Mouse (Mus musculus): ENCODE data around the gene Ren1.

The Ren1 gene

DNA sequence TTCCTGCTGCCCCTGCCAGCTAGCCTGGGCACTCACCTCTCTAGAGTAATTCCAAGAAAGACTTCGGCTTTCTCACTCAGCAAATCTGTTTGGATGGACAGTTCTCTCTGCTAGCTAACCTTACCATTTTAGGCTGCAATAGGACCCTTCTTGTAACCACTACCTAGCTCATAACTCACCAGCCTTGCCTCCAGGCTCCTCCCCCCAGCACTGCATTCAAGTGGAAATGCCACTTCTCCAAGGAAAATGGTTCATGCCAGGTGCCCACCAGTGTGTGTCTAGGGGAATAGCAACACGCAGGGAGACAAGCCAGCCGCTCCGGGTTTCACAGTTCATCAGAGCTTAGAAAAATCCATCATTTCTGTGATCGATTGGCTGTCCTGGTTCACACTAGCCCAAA is 27.2 kb downstream of the Ren1 start:
- DNase-seq (ENCODE audit: low spot score in 2 of 2), result no peak

DNA sequence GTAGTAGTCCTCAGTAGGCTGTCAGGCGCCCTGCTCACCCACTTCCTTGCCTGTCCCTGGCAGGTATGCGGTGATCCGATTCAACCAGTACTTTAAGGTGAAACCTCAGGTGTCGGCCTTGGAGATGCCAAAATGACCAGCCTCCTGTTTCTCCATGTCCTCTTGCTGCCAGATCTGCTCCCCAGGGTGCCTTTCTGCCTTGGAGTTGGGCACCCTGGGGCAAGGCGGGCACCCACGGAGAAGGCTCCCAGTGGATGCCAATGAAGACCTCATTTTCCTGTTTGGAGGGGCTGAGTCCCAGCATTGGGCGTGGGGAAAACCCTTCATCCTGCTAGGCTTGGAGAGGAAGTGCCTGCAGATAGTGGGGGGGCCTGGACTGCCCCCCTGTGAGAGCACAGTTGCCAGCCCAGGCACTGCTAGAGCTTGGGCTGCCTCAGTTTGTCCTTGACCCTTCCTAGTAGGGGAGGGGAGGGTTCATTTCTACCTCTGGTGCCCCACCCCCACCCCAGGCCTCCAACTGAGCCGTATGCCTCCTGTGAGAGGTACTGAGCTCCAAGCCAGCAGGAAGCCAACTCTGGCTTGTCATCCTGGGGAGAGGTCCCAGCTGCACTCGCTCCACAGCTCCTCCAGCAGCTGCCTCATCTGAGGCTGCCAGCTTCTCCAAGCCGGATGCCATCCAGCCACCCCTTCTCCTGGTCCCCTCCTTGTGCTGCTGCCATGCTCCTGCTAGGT is 29.1 kb downstream of the Ren1 start:
- DNase-seq (ENCODE audit: low spot score in 2 of 2), result no peak

DNA sequence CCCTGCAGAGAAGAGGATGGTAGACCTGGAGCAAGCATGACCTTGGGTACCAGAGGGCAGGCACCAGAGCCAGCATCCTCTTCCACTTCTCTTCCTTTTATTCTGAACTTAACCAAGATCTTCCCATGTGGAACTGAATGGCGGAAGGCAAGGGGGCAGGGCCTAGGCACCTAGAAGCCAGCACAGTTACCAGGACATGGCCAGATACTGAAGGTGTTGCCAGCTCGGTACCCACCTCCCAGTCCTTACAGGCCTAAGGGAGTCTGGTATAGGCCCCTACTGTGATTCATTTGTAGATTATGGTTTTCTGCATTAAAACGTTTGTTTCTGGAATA is 29.6 kb downstream of the Ren1 start:
- DNase-seq (ENCODE audit: low spot score in 2 of 2), result no peak

DNA sequence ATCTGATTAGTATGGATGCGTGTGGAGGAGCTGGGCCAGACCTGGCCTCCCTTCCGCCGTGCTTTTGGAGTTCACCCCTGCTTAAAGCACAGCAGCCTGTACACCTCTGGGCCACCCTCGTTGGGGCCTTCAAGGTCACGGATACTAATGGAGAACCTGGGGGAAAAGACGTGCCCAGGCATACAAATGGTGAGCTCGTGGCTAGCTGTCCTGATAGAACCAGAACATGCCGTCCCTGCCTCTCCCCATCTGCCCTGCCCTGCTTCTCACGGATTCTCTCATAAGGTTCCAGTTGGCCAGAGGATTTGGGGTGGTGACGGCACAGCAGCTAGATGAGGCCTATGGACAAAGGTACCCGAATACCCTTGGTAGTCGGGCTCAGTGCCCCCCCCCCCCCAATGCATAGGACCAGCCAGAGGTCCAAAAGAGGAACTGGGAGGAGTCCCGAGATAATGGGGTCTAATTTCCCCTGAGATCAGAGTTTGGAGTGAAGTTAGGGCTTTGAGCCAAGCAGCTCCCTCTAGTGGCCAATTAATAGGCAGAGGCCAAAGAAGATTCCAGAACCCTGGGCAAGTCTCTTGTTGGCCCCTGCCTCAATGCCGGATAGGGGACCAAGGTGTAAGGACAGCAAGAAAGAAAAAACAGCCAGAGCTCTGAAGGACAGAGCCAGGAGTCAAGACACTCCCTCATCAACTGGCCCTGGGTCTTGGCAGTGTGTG is 30.2 kb downstream of the Ren1 start:
- DNase-seq (ENCODE audit: low spot score in 2 of 2), result peak in 1 of 2 experiments; percentile 53

DNA sequence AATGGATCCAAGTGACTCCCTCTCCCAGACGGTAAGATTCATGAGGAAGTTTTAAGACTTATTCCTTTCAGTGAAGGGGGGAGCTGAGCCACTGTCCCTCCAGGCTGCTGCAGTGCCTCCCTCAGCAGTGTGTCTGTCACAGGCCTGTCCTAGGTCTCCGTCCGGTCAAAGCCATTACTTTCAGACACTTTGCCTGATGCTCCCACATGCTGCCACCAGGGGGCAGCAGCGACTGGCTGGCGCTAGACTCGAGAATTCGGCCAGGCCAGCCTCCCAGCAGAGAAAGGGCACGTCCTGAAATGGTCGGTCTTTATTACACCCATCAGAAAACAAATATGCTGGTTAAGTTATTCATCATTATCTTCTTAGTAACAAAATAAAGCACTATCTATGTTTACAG is 31.7 kb downstream of the Ren1 start:
- peak in 1 of 2 experiments; percentile 84 for DNase-seq (ENCODE audit: low spot score in 2 of 2)

DNA sequence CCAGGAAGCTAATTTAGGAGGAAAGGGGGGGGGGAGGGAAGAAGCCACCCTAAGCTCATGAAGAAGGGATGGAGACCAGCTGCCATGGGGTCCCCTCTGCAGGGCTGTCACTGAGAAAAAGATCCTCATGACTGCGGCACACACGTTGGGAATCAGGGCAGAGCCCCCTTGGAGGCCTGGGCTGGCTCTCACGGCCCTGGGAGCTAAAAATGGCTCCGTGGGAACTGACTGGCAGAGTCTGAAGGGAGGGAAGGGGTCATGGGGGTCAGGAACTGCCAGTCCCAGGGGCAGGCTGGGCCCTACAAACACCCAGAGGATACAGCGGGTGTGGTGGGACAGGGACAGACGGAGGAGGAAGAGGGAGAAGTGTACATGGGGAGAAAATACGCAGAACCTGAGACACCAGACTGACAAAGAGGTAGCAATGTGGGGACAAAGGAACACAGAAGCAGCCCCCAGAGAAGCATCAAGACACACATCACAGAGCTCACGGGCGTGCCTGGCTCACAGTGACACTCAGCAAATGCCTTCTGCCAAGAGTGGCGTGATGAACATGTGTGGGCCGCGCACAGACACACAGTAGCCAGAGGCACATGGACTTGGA is 32.3 kb downstream of the Ren1 start:
- no peak for DNase-seq (ENCODE audit: low spot score in 2 of 2)

DNA sequence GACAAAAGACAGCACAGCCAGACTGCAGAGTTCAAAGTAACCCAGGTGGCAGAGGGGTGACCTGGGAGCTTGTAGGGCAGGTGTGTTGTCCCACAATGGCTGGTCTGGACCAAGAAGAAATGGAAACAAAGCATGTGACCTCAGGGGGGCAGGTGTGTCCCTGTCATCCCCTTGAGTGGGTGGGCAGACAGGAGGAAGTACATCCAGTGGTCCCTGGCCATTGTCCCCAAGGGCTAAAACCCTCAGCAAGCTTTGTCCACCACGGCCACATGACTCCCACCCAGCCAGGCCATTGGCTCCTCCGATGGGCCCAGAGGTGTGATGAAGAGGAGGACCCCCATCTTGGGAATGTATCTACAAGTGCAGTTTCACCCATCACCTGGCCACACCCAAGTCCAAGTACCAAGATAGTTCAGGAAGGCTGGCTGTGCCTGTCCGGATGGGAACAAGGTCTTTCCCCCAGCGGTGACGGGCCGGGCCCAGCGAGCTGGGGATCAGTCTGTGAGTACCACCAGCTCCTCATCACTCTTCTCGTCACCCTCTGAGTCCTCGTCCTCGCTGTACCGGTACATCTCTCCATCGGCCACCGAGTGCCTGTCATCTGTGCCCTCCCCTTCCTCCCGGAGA is 33.0 kb downstream of the Ren1 start:
- DNase-seq (ENCODE audit: low spot score in 2 of 2), result no peak

DNA sequence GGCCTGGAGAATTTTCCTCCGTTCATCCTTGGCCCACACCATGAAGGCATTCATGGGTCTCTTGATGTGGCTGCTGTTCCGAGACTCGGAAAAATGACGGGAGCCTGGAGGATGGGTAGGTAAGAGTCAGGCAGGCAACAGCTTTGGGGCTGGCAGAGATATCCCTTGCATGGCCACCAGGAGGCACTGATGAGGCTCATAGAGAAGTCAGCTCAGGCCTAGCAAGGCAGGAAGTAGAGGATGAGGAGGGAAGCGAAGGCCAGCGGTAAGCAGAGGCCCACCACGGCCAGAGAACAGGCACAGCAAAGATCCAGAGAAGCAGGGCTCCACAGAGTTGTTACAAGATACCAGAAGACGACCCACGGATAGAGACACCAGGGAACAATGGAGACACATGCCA is 35.2 kb downstream of the Ren1 start:
- peak; percentile 68 to 78 for DNase-seq (ENCODE audit: low spot score in 2 of 2)

DNA sequence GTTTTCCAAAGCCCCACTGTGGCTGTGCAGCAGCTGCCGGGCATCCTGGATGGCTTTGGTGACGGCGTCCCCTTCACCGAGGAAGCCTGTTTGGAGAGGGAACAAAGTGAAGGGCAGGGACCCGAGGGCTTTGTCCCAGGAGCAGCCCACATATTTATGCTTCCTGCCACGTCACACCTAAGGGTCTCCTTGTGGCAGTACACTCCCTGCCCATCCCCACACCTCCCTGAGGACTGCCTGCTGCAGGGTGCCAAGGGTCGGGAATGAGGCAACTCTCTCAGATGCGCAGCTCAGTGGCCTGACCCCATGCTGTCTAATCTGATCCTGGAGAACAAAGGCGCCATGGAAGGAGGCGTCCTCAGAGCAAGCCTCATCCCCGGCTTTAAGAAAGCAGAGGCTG is 35.9 kb downstream of the Ren1 start:
- no peak for DNase-seq (ENCODE audit: low spot score in 2 of 2)

DNA sequence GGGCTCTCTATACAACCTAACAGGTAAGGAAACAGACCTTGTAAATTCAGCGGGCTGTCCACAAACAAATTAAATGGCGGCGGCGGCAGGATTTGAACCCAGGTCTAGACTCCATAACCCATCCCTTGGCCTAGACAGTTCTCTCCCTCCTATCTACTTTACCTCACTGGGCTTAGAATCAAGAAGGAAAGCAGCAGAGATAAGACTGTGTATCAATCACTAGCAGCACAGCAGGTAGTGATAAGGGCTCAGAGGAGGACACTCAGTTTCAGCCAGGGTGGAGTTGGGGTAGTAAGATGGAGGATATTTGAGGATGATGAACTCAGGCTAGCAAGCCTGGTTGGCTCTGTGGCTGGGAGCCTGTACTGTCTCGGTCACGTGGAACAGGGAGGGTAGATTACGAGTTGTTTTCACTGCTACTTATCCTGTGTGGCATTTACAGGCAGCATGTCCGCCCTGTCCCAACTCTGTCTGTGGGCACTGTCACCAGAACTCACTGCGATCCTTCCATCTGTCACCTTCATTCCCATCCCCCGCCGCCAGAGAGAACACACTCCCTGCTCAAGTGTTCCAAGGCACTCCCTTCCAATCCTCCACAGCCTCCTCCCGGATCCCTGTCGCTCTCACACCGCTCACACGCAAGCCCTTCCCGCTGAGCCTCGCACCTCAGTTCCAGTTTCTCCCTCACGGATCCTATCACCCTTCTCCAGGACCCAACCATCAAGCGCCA is 37.4 kb downstream of the Ren1 start:
- DNase-seq (ENCODE audit: low spot score in 2 of 2), result no peak

DNA sequence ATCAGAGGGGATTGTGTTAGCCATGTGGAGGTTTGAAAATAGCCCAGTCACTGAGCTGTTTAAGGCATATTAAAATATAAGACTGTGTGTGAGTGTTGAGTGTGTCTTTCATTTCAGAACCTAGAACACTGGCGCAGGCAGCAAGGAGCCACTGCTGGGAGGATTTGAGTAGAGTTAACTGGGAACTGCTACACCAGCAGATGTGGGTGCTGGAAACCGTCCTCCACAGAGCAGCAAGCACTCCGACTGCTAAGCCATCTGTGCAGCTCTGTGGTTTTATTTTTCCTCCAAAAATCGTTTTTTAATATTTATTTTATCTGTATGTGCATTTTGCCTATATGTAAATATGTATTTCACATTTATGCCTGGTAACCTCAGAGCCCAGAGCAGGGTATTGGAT is 44.4 kb downstream of the Ren1 start:
- no peak for DNase-seq (ENCODE audit: low spot score in 2 of 2)

DNA sequence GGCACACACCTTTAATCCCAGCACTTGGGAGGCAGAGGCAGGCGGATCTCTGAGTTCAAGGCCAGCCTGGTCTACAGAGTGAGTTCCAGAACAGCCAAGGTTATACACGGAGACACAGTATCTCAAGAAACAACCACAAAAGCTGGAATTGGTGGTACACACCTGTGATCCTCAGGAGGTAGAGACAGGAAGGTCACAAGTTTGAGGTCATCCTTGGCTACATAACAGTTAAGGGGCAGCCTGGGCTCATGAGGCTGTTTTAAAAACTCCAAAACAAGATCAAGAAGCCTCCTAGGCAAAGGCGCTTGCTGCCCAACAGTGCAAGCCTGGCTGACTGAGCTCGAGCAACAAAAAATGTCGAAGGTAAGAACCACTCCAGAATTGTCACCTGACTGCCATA is 46.4 kb downstream of the Ren1 start:
- no peak for DNase-seq (ENCODE audit: low spot score in 2 of 2)

DNA sequence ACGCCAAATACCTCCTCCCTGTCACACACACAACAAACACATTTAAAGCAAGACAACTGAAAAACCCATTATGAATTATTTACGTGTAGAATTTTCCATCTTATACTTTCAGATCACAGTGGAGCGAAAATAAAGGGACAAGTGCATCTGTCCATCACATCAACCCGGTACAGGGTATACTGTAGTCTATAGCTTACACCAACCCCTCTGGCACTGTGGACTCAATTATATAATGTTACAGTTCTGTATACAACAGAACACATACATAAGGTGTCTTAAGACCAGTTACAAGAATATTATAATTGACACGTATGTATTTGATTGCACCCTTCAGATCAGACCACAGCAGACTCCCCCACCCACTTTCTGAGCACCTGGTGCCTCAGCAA is 46.8 kb downstream of the Ren1 start:
- DNase-seq (ENCODE audit: low spot score in 2 of 2), result no peak

DNA sequence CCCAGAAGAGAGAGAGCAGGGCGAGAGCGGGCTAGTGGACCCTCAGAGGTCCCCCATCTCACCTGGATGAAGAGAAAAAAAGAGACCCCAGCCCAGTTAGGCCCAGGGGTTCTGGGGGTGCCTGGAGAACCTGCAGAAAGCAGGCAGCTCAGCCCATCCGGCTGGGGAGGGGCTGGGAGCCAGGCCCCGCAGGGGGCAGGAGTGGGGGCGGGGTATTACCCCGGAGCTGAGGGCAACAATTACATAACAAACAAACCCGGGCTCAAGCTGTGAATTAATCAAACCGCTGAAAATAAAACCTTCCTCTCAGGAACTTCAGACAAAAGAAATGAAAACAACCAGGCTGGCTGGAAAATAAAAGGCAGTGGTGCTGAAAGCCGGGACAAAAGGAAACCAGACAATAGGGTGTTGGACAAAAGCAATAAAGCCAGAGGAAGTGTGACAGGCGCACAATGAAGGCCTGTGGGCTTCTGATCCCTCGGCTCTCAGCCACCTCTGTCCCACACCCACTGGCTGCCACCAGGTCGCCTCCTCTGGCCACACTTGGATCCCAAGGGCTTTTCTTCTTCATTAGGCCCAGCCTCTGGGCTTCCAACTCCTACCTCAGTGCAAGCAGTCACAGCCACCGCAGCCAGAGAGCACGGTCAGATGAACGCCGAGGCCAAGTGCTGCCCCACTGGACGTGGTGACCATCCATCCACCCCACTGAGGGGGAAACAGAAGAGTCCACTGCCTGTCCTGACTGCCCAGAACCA is 47.4 kb downstream of the Ren1 start:
- no peak for DNase-seq (ENCODE audit: low spot score in 2 of 2)

DNA sequence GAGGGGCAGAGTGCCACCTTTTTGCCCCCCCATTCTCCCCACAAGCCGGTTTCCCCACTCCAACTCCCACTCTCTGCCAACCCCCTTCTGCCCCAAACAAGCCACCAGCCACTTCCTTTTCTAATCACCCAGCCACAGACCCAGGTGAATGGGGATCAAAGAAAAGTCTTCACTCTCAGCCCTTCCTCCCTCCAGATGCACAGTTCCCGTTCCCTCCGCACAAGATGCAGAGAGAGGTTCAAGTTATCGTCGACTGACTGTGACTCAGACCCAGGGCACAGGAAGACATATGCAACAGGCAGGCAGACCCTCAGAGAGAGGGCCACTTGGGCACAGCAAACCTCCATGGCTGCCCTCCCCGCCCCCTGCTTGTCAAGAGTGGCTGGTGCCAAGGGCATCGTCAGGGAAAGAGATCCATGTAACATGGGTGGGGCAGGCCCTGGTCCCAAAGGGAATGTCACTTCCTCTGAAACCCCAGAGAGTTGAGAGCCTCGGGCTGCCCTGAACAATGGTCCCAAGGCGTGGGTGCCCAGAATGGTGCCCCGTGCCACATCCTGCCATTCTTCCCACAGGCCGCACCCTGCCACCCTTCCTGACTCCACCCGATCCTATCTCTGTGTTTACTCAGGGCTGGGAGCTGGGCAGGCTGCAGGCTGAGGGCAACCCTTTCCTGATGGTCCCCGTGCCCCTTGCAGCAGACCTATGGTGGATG is 49.9 kb downstream of the Ren1 start:
- no peak for DNase-seq (ENCODE audit: low spot score in 2 of 2)

DNA sequence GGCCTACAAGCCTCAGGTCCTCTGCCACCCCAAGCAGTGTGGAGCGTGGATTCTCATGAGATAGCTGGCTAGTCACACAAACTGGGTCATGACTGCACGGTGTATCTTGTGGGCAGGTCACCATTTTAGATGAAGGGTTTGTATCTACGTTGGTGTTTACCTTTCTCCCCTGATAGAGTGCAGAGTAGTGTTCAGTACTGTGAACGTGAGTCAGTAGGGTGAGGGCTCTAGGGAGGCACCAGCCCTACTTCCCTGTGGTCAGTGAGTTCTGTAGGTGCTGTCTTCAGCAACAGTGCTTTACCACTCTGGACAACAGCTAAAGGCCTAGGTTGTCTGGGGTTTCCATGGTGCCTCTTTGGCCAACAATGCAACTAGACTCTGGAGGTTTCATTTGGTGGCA is 53.7 kb downstream of the Ren1 start:
- no peak for DNase-seq (ENCODE audit: low spot score in 2 of 2)

DNA sequence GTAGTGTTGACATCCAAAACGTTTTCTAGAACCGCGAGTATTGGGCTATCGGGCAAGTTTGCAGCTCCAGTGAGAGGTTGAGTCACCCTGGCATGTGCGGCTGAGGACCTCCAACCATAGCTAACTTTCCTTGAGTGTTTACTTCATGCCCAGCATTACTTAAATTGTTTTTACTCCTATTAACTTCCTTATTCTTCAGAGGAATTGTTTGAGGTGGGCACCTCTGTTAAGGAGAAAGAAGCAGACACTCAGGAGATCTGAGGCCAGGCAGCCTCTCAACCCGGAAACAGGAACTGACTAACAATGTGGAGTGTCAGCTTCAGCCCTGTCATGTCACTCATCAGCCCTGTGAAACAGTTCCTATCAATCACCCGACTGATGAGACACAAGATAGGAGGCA is 56.3 kb downstream of the Ren1 start:
- DNase-seq (ENCODE audit: low spot score in 2 of 2), result no peak

DNA sequence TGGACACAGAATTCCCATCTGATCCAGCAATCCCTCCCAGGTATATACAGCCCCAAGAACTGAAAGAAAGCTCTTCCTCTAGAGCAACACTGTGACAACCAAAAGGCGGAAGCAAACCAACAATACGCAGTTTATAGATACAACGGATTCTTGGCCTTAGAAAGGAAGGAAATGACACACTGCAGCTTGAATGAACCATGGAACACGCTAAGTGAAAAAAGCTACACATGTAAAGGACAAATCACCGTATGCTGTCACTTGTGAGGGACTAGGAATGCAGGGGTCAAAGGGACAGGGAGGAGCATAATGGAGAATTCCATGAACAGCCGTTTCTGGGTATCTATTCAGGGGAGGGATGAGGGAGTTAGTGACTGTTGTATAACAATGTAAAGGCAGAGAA is 57.1 kb downstream of the Ren1 start:
- DNase-seq (ENCODE audit: low spot score in 2 of 2), result no peak

DNA sequence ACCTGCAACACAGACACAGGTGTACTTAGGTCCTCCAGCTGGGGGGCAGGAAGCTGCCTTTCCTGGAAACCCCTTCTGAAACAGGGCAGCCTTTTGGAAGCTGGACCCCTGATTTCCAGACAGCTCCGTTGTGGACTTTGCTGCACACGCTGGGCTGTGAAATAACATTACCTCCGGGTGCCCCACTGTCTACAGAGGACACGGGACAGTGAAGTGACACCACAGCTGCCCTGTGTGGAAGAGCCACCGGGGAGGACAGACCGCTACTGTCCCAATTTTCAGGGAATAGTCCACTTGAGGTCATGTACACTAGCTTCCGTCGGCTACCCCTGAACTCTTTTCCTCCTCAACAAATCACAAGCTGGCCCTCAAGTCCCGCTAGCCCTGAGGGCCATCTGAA is 58.0 kb downstream of the Ren1 start:
- no peak for DNase-seq (ENCODE audit: low spot score in 2 of 2)

DNA sequence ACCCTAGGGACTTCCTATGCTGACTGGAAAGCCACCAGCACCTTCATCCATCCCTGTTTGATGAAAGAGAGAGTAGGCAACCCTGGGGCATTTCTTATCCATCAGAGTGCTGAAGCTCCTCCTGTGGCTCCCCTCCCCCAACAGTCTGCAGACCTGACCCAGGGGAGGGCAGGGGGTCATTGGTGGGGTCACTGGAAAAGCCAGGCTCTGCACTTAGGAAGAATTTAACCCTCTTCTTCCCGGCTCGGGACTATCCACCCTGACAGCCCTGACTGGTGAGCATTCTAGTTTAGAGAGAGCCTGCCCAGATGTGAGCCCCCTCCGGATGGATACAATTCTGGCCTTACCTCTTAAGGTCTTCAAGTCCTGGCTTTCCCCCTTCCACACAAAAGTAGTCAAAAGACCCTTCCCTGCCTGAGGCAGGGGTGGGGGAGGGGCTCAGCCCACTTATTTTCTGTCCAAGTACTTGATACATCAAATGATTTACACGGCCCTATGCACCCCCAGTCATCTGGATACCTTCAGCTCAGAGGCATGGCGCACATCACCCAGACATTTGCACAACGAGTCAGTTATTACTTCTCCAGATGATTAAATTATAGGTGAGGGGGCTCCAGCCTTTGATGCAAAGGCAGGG is 58.7 kb downstream of the Ren1 start:
- DNase-seq (ENCODE audit: low spot score in 2 of 2), result no peak

Measured in cerebellum, postnatal 4 days (tissue).